ENCODE assay signal across 29 mouse cellular contexts in genomic region chr19:34756561-34757240, GRCm38 (mm10). TPM values are rescaled to one million over a fixed set of nuclear protein-coding genes. Genes with fewer than 3 reads are reported as not detected.
A peak's percentile ranks its signal among the peaks of the same experiment; 100 is the strongest.
DNase-seq lines count a peak whose midpoint lies in the region; ATAC-seq and TF ChIP-seq lines count a peak whose summit lies in the region.
"Had no signal": no experiment of that assay in that cellular context is flagged by ENCODE, and none has a peak within 500 bp of the region (broad histone marks: within the 10 kb centered on the region; RNA-seq: fewer than 3 reads in every experiment).

No protein-coding gene starts in this region.

- DNase-seq in kidney, adult 2 months, result peak; percentile 30
- no peak for DNase-seq in kidney, adult 11 months
- DNase-seq in liver, adult 2 months (ENCODE audit: extremely low read depth, low read depth, low spot score), result peak; percentile 95
- no peak for DNase-seq in liver, postnatal 0 days
- no peak for DNase-seq in liver, embryonic 11.5 days (ENCODE audit: low spot score)
- DNase-seq in NIH3T3 (ENCODE audit: low read depth), result peak; percentile 27
- DNase-seq in lung, postnatal 4 days, result no peak
- DNase-seq: adrenal gland, adult 8-10 months; adrenal gland, postnatal 14 days; adrenal gland, postnatal 36 days; B cell, adult 2 months; cerebellum, adult 11 months; cerebellum, adult 18-20 months; cerebellum, adult 8-10 months; cerebellum, adult 9-11 months; cerebellum, postnatal 14 days; cerebellum, postnatal 36 days; embryo, embryonic 11 days had no signal

- peak overlapping the region; percentile 55 for H3K9ac ChIP-seq in liver, adult 2 months (ENCODE audit: low read depth, low read length)
- H3K9ac ChIP-seq in liver, embryonic 12.5 days, result no peak overlapping the region
- H3K9ac ChIP-seq in liver, postnatal 0 days (replicated peaks), result no peak overlapping the region
- H3K9ac ChIP-seq in liver, embryonic 11.5 days (ENCODE audit: low read depth, low read length), result no peak overlapping the region
- H3K9ac ChIP-seq: embryonic facial prominence, embryonic 13.5 days; embryonic facial prominence, embryonic 15.5 days; forebrain, embryonic 12.5 days had no signal

- TF ChIP-seq POLR2A in kidney, adult 2 months (IDR thresholded peaks at IDR 0.05; ENCODE audit: low read depth, low read length), result no peak
- TF ChIP-seq POLR2A in liver, adult 2 months (IDR thresholded peaks at IDR 0.05; ENCODE audit: extremely low read depth, insufficient read depth, low read length), result no peak

- TF ChIP-seq EP300 in liver, postnatal 0 days (IDR thresholded peaks at IDR 0.05; ENCODE audit: low read depth), result peak; percentile 15; the same call in 1 of the 2 replicates

- no peak for TF ChIP-seq CTCF in kidney, adult 2 months (conservative IDR thresholded peaks at IDR 0.05; ENCODE audit: insufficient read depth, insufficient read length, low read depth, low read length)
- no peak for TF ChIP-seq CTCF in liver, adult 2 months (IDR thresholded peaks at IDR 0.05; ENCODE audit: low read depth, low read length)
- no peak for TF ChIP-seq CTCF in liver, postnatal 0 days (IDR thresholded peaks at IDR 0.05; ENCODE audit: low read depth)

- ATAC-seq in liver, embryonic 12.5 days, result no peak
- no peak for ATAC-seq in liver, postnatal 0 days
- ATAC-seq in liver, embryonic 11.5 days (replicated peaks; ENCODE audit: low FRiP score), result no peak
- ATAC-seq: CD4-positive, CD25-positive, alpha-beta regulatory T cell, adult 4 months; forebrain, embryonic 14.5 days; forebrain, embryonic 16.5 days had no signal

- H3K36me3 ChIP-seq in kidney, adult 2 months (ENCODE audit: control insufficient read depth, insufficient read depth, low read length), result no peaks in the 10 kb centered on the region
- H3K36me3 ChIP-seq in liver, adult 2 months (ENCODE audit: control insufficient read depth, insufficient read depth, low read length), result no peaks in the 10 kb centered on the region
- H3K36me3 ChIP-seq in liver, embryonic 12.5 days, result no peaks in the 10 kb centered on the region
- no peaks in the 10 kb centered on the region for H3K36me3 ChIP-seq in liver, postnatal 0 days (replicated peaks; ENCODE audit: insufficient read depth, low read length)
- no peaks in the 10 kb centered on the region for H3K36me3 ChIP-seq in liver, embryonic 11.5 days (ENCODE audit: control insufficient read depth, insufficient read depth, low read length)
- H3K36me3 ChIP-seq: embryonic facial prominence, embryonic 13.5 days; embryonic facial prominence, embryonic 15.5 days; forebrain, embryonic 10.5 days; forebrain, embryonic 12.5 days; G1E had no signal

- no peaks in the 10 kb centered on the region for H3K9me3 ChIP-seq in liver, embryonic 12.5 days (replicated peaks)
- H3K9me3 ChIP-seq in liver, postnatal 0 days (ENCODE audit: low read length), result no peaks in the 10 kb centered on the region
- no peaks in the 10 kb centered on the region for H3K9me3 ChIP-seq in liver, embryonic 11.5 days (ENCODE audit: control insufficient read depth, low read length)
- H3K9me3 ChIP-seq: embryonic facial prominence, embryonic 13.5 days; embryonic facial prominence, embryonic 15.5 days; forebrain, embryonic 10.5 days; forebrain, embryonic 12.5 days; G1E had no signal

- H3K27ac ChIP-seq in kidney, adult 2 months (ENCODE audit: insufficient read depth, low read depth, low read length), result no peak overlapping the region
- peak overlapping the region; percentile 97 for H3K27ac ChIP-seq in liver, adult 2 months (replicated peaks; ENCODE audit: insufficient read depth, low read depth, low read length)
- H3K27ac ChIP-seq in liver, embryonic 12.5 days, result no peak overlapping the region
- H3K27ac ChIP-seq in liver, postnatal 0 days (ENCODE audit: low read depth), result peak overlapping the region; percentile 44
- H3K27ac ChIP-seq in liver, embryonic 11.5 days (ENCODE audit: low read depth, low read length), result no peak overlapping the region
- H3K27ac ChIP-seq: embryonic facial prominence, embryonic 13.5 days; embryonic facial prominence, embryonic 15.5 days; forebrain, embryonic 10.5 days; forebrain, embryonic 12.5 days had no signal

- no peaks in the 10 kb centered on the region for H3K27me3 ChIP-seq in kidney, adult 2 months (replicated peaks; ENCODE audit: control insufficient read depth, insufficient read depth, low read length)
- H3K27me3 ChIP-seq in liver, adult 2 months (ENCODE audit: control insufficient read depth, insufficient read depth, low read length), result no peaks in the 10 kb centered on the region
- H3K27me3 ChIP-seq in liver, embryonic 12.5 days (replicated peaks), result no peaks in the 10 kb centered on the region
- no peaks in the 10 kb centered on the region for H3K27me3 ChIP-seq in liver, postnatal 0 days (ENCODE audit: insufficient read depth, low read length)
- H3K27me3 ChIP-seq in liver, embryonic 11.5 days (replicated peaks; ENCODE audit: control insufficient read depth, insufficient read depth, low read length), result no peaks in the 10 kb centered on the region
- H3K27me3 ChIP-seq: CH12.LX; embryonic facial prominence, embryonic 13.5 days; embryonic facial prominence, embryonic 15.5 days; forebrain, embryonic 12.5 days had no signal

- no peak overlapping the region for H3K4me2 ChIP-seq in liver, embryonic 12.5 days
- no peak overlapping the region for H3K4me2 ChIP-seq in liver, postnatal 0 days (ENCODE audit: low read depth, low read length)
- no peak overlapping the region for H3K4me2 ChIP-seq in liver, embryonic 11.5 days
- H3K4me2 ChIP-seq: embryonic facial prominence, embryonic 13.5 days; embryonic facial prominence, embryonic 15.5 days; forebrain, embryonic 12.5 days had no signal

- no peaks in the 10 kb centered on the region for H3K79me2 ChIP-seq in liver, adult 2 months (ENCODE audit: control insufficient read depth, insufficient read depth, low read length)

- no peak overlapping the region for H3K4me3 ChIP-seq in kidney, adult 2 months (ENCODE audit: insufficient read depth, low read depth, low read length)
- H3K4me3 ChIP-seq in liver, adult 2 months (ENCODE audit: insufficient read depth, low read depth, low read length), result no peak overlapping the region
- H3K4me3 ChIP-seq in liver, embryonic 12.5 days, result no peak overlapping the region
- no peak overlapping the region for H3K4me3 ChIP-seq in liver, postnatal 0 days (ENCODE audit: low read depth, low read length)
- no peak overlapping the region for H3K4me3 ChIP-seq in liver, embryonic 11.5 days (ENCODE audit: low read depth, low read length)
- H3K4me3 ChIP-seq: embryonic facial prominence, embryonic 13.5 days; embryonic facial prominence, embryonic 15.5 days; erythroblast, embryonic 14.5 days; forebrain, embryonic 10.5 days; forebrain, embryonic 12.5 days had no signal

- 77% methylated on average over 7 of the region's 7 CpGs for WGBS in kidney, adult 2 months
- WGBS in liver, adult 2 months, result 31% methylated on average over 7 of the region's 7 CpGs
- 67% methylated on average over 7 of the region's 7 CpGs for WGBS in liver, embryonic 12.5 days (ENCODE audit: insufficient replicate concordance)
- WGBS in liver, postnatal 0 days (ENCODE audit: insufficient replicate concordance), result 61% methylated on average over 7 of the region's 7 CpGs
- 78% methylated on average over 7 of the region's 7 CpGs for whole genome bisulfite sequencing in liver, embryonic 11.5 days

- peaks cover 26% of the 10 kb centered on the region; the same call in 1 of the 2 replicates for H3K4me1 ChIP-seq in kidney, adult 2 months (ENCODE audit: control insufficient read depth, insufficient read depth, low read length)
- peaks cover 20% of the 10 kb centered on the region for H3K4me1 ChIP-seq in liver, adult 2 months (ENCODE audit: control insufficient read depth, insufficient read depth, low read length)
- H3K4me1 ChIP-seq in liver, embryonic 12.5 days, result no peaks in the 10 kb centered on the region; the same call in 1 of the 2 replicates
- H3K4me1 ChIP-seq in liver, postnatal 0 days (ENCODE audit: insufficient read depth), result peaks cover 9% of the 10 kb centered on the region; the same call in 1 of the 2 replicates
- H3K4me1 ChIP-seq in liver, embryonic 11.5 days (replicated peaks; ENCODE audit: control insufficient read depth, insufficient read depth, low read length), result 0 out of 2 replicates have a peak, but pooled peaks cover 2% of the 10 kb centered on the region
- H3K4me1 ChIP-seq: embryonic facial prominence, embryonic 13.5 days; embryonic facial prominence, embryonic 15.5 days; forebrain, embryonic 10.5 days; forebrain, embryonic 12.5 days had no signal

RNA-seq across cellular contexts. Expression of gene Slc16a12, which starts 9.6 kb away (rescaled TPM):
- 59.6 and 61.4 TPM in 2 replicates for polyA plus RNA-seq in kidney, adult 2 months (2012; rRNA removed)
- 65.6 and 85.9 TPM in 2 replicates for total RNA-seq in liver, adult 2 months (2014; rRNA removed)
- polyA plus RNA-seq in liver, adult 2 months (2012; rRNA removed), result 18.6 and 23.1 TPM in 2 replicates
- polyA plus RNA-seq in liver, embryonic 12.5 days (2016; fragmentation: Nextera tagmentation; extraction: Ambion mirVana), result 10.9 and 11.7 TPM in 2 replicates
- 17.1 and 22.6 TPM in 2 replicates for polyA plus RNA-seq in liver, postnatal 0 days (2015; fragmentation: Nextera tagmentation; extraction: Ambion mirVana)
- 11.6 and 13.0 TPM in 2 replicates for polyA plus RNA-seq in liver, embryonic 11.5 days (2014; fragmentation: Nextera tagmentation; extraction: Ambion mirVana)
- polyA plus RNA-seq: CD4-positive, CD25-positive, alpha-beta regulatory T cell, adult 4 months; erythroblast, embryonic 14.5 days; G1E had no signal

Comparison
In these comparisons a context has a peak if more than half of its experiments do, and no peak if none do; other contexts are left out.
1. DNase-seq: peak in kidney, adult 2 months (single experiment), liver, adult 2 months (single experiment) and NIH3T3 (single experiment); none in kidney, adult 11 months (single experiment), liver, postnatal 0 days (single experiment), liver, embryonic 11.5 days (single experiment) and lung, postnatal 4 days (0 of 2).
2. H3K27ac ChIP-seq: peak in liver, adult 2 months (single experiment) and liver, postnatal 0 days (single experiment); none in kidney, adult 2 months (single experiment), liver, embryonic 12.5 days (single experiment) and liver, embryonic 11.5 days (single experiment).